Mouse (Mus musculus): ENCODE results near the gene Ube2l3.
"Not testable (repeated sequence)": the region's sequence is repeated elsewhere in the genome, so short reads cannot be mapped to it uniquely, and the experiment has no call there.

Ube2l3 gene

GRCm38 (mm10) chr16:17202549-17202948, at the start of gene Ube2l3:
TSS of gene Ube2l3 (minus strand) at chr16:17202649.
- no peak for DNase-seq (ENCODE audit: low read depth in 2 of 2, low spot score in 2 of 2)

DNA sequence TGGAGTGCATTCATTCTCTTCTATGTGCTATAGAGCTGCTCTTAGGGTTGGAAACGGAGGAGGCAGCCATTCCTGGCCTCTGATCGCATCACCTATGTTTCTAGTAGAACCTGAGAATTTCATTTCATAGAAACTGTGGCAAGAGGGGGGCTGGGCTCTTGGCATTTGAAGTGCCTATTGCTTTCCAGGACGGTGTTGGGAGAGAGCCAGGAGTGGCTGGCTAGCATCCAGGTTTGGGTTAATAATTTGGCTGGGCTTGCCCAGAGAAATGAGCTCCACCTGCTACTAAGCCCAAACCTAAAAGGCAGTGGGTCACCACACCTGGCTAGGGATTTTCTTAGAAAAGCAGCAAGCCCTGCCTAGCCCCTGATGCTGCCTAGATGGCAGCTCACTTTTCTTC, 49.1 kb upstream of the Ube2l3 start:
- no peak for DNase-seq (ENCODE audit: low read depth in 2 of 2, low spot score in 2 of 2)

DNA sequence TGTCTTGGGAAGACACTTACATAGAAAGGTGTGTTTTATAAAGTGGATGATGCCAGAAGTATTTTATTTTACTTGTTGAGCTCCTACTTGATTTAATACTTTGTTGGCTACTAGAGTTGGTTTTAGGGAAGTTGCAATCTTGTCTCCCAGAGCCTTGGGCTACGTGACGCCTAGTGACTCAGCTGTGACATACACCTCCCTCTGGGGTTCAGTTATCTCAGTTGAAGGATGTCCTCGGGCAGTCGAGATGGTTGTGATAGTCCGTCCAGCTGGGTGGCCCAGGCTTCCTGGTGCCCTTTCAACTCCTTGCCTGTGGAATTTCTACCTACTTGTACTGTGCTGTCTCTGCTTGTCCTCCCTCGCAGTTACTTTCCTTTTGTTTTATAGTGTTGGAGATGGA, 46.7 kb upstream of the Ube2l3 start:
- DNase-seq (ENCODE audit: low read depth in 2 of 2, low spot score in 2 of 2) = no peak

- no peak for DNase-seq (ENCODE audit: low read depth in 2 of 2, low spot score in 2 of 2)
These were observed 45.3 kb upstream of the Ube2l3 start for GRCm38 (mm10) chr16:17247727-17248126.

GRCm38 (mm10) chr16:17244996-17245395, 42.5 kb upstream of the Ube2l3 start:
- no peak for DNase-seq (ENCODE audit: low read depth in 2 of 2, low spot score in 2 of 2)

GRCm38 (mm10) chr16:17243731-17244130, 41.3 kb upstream of the Ube2l3 start:
- DNase-seq (ENCODE audit: low read depth in 2 of 2, low spot score in 2 of 2) = no peak

- no peak for DNase-seq (ENCODE audit: low read depth in 2 of 2, low spot score in 2 of 2)
These were observed 37.0 kb upstream of the Ube2l3 start for GRCm38 (mm10) chr16:17239409-17239808.

DNA sequence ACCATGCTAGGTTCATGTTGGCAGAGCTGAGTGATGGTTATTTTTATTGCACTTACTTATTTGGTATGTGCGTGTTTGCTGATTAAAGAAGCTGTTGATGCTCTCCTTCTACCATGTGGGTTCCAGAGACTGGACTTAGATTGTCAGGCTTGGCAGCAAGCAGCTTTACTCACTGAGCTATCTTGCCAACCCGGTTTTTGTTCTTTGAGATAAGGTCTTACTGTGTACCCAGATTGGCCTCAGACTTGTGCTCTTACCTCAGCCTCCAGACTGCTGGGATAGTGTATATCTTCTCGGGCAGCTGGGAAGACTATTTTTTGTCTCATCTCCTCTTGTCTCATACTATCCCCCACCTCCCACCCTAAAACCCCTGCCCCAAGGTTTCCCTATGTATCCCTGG, 35.2 kb upstream of the Ube2l3 start:
- DNase-seq (ENCODE audit: low read depth in 2 of 2, low spot score in 2 of 2) = no peak

DNA sequence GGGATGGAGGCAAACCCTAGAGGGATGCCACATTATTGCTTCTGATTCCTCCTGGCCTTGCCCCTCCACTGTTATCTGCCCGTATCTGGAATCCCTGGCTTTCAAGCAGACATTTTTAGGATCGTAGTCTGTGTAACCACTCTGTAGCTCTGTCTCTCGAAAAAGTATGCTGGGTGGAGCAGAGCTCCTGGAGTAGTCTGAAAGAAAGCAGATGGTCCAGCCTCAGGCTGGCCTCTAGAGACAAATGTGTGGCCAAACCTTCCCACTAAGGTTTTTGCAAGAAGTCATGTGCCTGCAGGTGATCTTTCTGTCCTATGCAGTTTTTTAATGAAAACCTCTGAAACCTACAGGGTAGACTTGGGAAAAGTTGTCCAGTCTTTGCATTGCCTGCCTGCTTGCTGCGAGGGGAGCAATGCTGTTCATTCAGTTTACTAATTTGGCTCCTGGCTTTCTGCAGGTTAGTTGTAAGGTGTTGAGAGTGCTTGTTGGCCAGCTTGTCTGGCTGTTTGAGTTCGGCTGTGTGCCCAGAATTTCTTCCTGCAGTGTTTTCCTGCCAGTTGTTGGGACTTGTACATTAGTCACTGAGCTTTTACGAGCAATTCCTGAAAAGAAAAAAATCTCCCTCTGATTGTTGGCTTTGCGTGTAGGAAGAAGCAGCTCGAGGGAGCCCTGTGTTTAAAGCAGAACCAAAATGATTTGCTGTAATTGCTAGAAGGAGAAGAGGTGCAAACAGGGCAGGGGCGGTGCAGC, 32.6 kb upstream of the Ube2l3 start:
- no peak for DNase-seq (ENCODE audit: low read depth in 2 of 2, low spot score in 2 of 2)

GRCm38 (mm10) chr16:17234499-17234895, 32.0 kb upstream of the Ube2l3 start:
- DNase-seq (ENCODE audit: low read depth in 2 of 2, low spot score in 2 of 2) = no peak

- DNase-seq (ENCODE audit: low read depth in 2 of 2, low spot score in 2 of 2) = peak; percentile 18 to 27
These were observed 31.5 kb upstream of the Ube2l3 start for GRCm38 (mm10) chr16:17233702-17234498.

GRCm38 (mm10) chr16:17232794-17233701, 30.6 kb upstream of the Ube2l3 start, which contains the start of gene Hic2:
TSS of gene Hic2 (plus strand) at chr16:17233572.
- peak; percentile 80 to 82 for DNase-seq (ENCODE audit: low read depth in 2 of 2, low spot score in 2 of 2)

DNA sequence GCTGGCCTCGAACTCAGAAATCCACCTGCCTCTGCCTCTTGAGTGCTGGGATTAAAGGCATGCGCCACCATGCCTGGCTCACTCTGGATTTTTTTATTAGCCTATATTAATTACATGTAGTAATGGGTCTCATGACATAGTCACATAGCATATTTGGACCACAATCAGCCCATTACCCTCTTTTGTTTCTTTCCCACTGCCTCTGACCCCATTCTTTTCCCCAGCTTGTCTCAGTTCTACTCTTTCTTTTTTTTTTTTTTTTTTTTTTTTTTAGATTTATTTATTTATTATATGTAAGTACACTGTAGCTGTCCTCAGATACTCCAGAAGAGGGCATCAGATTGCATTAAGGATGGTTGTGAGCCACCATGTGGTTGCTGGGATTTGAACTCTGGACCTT, 29.1 kb upstream of the Ube2l3 start:
- DNase-seq (ENCODE audit: low read depth in 2 of 2, low spot score in 2 of 2) = not testable (repeated sequence)

- no peak for DNase-seq (ENCODE audit: low read depth in 2 of 2, low spot score in 2 of 2)
These were observed 24.0 kb upstream of the Ube2l3 start for GRCm38 (mm10) chr16:17226496-17226895.

- no peak for DNase-seq (ENCODE audit: low read depth in 2 of 2, low spot score in 2 of 2)
These were observed 23.1 kb upstream of the Ube2l3 start for GRCm38 (mm10) chr16:17225584-17225983.

- peak; percentile 99 to 100 for DNase-seq (ENCODE audit: low read depth in 2 of 2, low spot score in 2 of 2)
These were observed 19.7 kb upstream of the Ube2l3 start for GRCm38 (mm10) chr16:17222197-17222596.

DNA sequence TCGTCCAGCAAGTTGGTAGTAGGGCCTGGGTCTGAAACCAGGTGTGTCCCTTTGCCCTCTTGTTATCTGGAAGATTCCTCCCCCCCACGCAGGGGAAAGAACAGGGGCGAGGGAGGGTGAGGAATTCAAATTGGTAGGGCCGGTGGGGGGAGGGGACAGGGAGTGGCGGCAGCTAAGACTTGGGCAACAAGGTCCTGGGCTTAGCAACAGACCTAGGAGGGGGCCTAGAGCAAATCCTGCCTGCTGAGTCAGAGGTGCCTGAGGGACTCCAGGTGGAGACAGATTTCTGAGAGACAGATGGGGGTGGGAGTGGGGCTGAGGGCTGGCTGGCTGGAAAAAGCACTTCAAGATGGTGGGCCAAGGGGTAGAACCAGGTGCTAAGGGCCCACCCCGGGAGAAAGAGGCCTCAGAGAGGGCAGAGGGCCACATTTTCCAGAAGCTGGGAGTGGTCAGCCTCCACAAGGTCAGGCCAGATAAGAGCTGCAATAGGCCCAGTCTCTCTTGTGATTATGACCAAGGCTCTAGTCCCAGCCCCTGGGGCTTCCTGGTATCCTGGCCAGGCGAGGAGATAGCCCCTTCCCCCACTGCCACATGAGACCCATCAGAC, 17.8 kb upstream of the Ube2l3 start:
- DNase-seq (ENCODE audit: low read depth in 2 of 2, low spot score in 2 of 2) = no peak

DNA sequence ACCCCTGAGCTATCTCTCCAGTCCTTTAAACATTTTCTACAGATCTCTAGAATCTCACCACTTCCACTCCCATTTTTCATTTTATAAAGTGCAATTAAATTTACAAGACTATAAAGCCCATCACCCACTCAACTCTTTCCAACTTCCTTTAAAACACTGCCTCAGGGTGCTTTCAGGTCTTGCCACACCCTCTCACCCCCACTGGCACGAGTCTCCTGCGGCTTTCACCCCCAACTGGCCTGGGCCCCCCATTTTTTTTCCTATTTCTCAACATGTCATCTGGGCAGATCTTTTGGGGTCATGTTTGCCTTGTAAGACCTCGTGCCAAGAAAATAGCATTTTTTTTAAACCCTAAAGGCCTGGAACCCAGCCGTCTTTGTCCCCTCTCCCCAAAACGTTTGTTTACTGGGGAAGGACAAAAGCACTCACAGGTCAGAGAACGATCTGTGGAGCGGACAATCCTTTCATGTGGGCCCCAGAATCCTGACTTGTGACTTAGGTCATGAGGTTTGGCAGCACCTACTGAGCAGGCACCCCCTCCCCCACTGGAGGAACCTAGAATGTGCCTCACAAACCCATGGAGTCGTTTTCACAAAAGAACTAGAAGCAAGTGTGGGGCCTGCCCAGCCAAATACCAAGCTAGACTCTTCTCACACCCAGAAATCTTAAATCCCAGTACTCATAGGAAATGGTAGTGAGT, 14.6 kb upstream of the Ube2l3 start:
- DNase-seq (ENCODE audit: low read depth in 2 of 2, low spot score in 2 of 2) = no peak

GRCm38 (mm10) chr16:17209981-17210838, 7.8 kb upstream of the Ube2l3 start:
- DNase-seq (ENCODE audit: low read depth in 2 of 2, low spot score in 2 of 2) = peak; percentile 85 to 88

Data from CD8-positive naive resting alpha-beta T cell, adult 2 months (primary cell).